9 mouse cellular contexts compared by ENCODE assay signal in genomic region chr5:125151872-125152534, GRCm38 (mm10). TPM values are rescaled to one million over a fixed set of nuclear protein-coding genes. Genes with fewer than 3 reads are reported as not detected.
A peak's percentile ranks its signal among the peaks of the same experiment; 100 is the strongest.
DNase-seq lines count a peak whose midpoint lies in the region; ATAC-seq and TF ChIP-seq lines count a peak whose summit lies in the region.
"Had no signal": no experiment of that assay in that cellular context is flagged by ENCODE, and none has a peak within 500 bp of the region (broad histone marks: within the 10 kb centered on the region; RNA-seq: fewer than 3 reads in every experiment).

No protein-coding gene starts in this region.

- no peaks in the 10 kb centered on the region for H3K36me3 ChIP-seq in lung, embryonic 15.5 days
- no peaks in the 10 kb centered on the region for H3K36me3 ChIP-seq in hindbrain, embryonic 12.5 days
- no peaks in the 10 kb centered on the region for H3K36me3 ChIP-seq in liver, postnatal 0 days (replicated peaks; ENCODE audit: insufficient read depth, low read length)
- no peaks in the 10 kb centered on the region for H3K36me3 ChIP-seq in stomach, postnatal 0 days (ENCODE audit: control insufficient read depth, insufficient read depth, low read length)

- no peak for TF ChIP-seq CTCF in liver, postnatal 0 days (IDR thresholded peaks at IDR 0.05; ENCODE audit: low read depth)
- TF ChIP-seq CTCF in stomach, postnatal 0 days (IDR thresholded peaks at IDR 0.05; ENCODE audit: low read depth) = no peak
- TF ChIP-seq CTCF in cerebellum, adult 2 months (IDR thresholded peaks at IDR 0.05; ENCODE audit: borderline replicate concordance, insufficient read depth, low read depth, low read length) = no peak

- H3K9ac ChIP-seq in lung, embryonic 15.5 days = no peak overlapping the region
- H3K9ac ChIP-seq in hindbrain, embryonic 12.5 days = peak overlapping the region; percentile 50
- H3K9ac ChIP-seq in liver, postnatal 0 days (replicated peaks) = no peak overlapping the region
- no peak overlapping the region for H3K9ac ChIP-seq in stomach, postnatal 0 days (ENCODE audit: low read length)
- H3K9ac ChIP-seq: liver, embryonic 14.5 days had no signal

- H3K27ac ChIP-seq in lung, embryonic 15.5 days = peak overlapping the region; percentile 86
- H3K27ac ChIP-seq in hindbrain, embryonic 12.5 days = peak overlapping the region; percentile 97
- H3K27ac ChIP-seq in liver, postnatal 0 days (ENCODE audit: low read depth) = no peak overlapping the region
- 0 out of 2 replicates have a peak overlapping the region, but pooled peaks have one; percentile 40 for H3K27ac ChIP-seq in stomach, postnatal 0 days (replicated peaks)
- no peak overlapping the region for H3K27ac ChIP-seq in cerebellum, adult 2 months (ENCODE audit: insufficient read depth, low read length)
- H3K27ac ChIP-seq: liver, embryonic 14.5 days had no signal

- peak; percentile 81 for ATAC-seq in lung, embryonic 15.5 days (ENCODE audit: borderline replicate concordance, extremely low read depth, low FRiP score, low TSS enrichment)
- ATAC-seq in hindbrain, embryonic 12.5 days (ENCODE audit: low FRiP score) = peak; percentile 86
- ATAC-seq in liver, postnatal 0 days = no peak
- ATAC-seq in stomach, postnatal 0 days (ENCODE audit: low FRiP score, low TSS enrichment) = peak; percentile 48

- no peaks in the 10 kb centered on the region for H3K27me3 ChIP-seq in lung, embryonic 15.5 days
- H3K27me3 ChIP-seq in hindbrain, embryonic 12.5 days = no peaks in the 10 kb centered on the region
- H3K27me3 ChIP-seq in liver, postnatal 0 days (ENCODE audit: insufficient read depth, low read length) = no peaks in the 10 kb centered on the region
- H3K27me3 ChIP-seq in stomach, postnatal 0 days (ENCODE audit: control insufficient read depth, insufficient read depth, low read length) = no peaks in the 10 kb centered on the region
- H3K27me3 ChIP-seq in cerebellum, adult 2 months (ENCODE audit: control insufficient read depth, insufficient read depth, low read length) = no peaks in the 10 kb centered on the region

- H3K4me2 ChIP-seq in lung, embryonic 15.5 days = peak overlapping the region; percentile 38
- H3K4me2 ChIP-seq in hindbrain, embryonic 12.5 days (replicated peaks) = peak overlapping the region; percentile 41
- H3K4me2 ChIP-seq in liver, postnatal 0 days (ENCODE audit: low read depth, low read length) = no peak overlapping the region
- H3K4me2 ChIP-seq in stomach, postnatal 0 days (replicated peaks; ENCODE audit: low read depth) = no peak overlapping the region

- H3K4me1 ChIP-seq in lung, embryonic 15.5 days = peaks cover 99% of the 10 kb centered on the region
- H3K4me1 ChIP-seq in hindbrain, embryonic 12.5 days = peaks cover 93% of the 10 kb centered on the region
- peaks cover 3% of the 10 kb centered on the region for H3K4me1 ChIP-seq in liver, postnatal 0 days (ENCODE audit: insufficient read depth)
- H3K4me1 ChIP-seq in stomach, postnatal 0 days (replicated peaks; ENCODE audit: control insufficient read depth, insufficient read depth) = peaks cover 29% of the 10 kb centered on the region
- H3K4me1 ChIP-seq in cerebellum, adult 2 months (ENCODE audit: control insufficient read depth, insufficient read depth, low read length) = peaks cover 92% of the 10 kb centered on the region

- H3K4me3 ChIP-seq in lung, embryonic 15.5 days = no peak overlapping the region; the same call in 1 of the 2 replicates
- H3K4me3 ChIP-seq in hindbrain, embryonic 12.5 days = no peak overlapping the region
- H3K4me3 ChIP-seq in liver, postnatal 0 days (ENCODE audit: low read depth, low read length) = no peak overlapping the region
- no peak overlapping the region for H3K4me3 ChIP-seq in stomach, postnatal 0 days (ENCODE audit: low read depth, low read length)
- no peak overlapping the region for H3K4me3 ChIP-seq in cerebellum, adult 2 months (replicated peaks; ENCODE audit: insufficient read depth, low read depth, low read length)

- no peaks in the 10 kb centered on the region for H3K9me3 ChIP-seq in lung, embryonic 15.5 days
- no peaks in the 10 kb centered on the region for H3K9me3 ChIP-seq in hindbrain, embryonic 12.5 days (replicated peaks)
- no peaks in the 10 kb centered on the region for H3K9me3 ChIP-seq in liver, postnatal 0 days (ENCODE audit: low read length)
- H3K9me3 ChIP-seq in stomach, postnatal 0 days (ENCODE audit: control insufficient read depth, low read length) = no peaks in the 10 kb centered on the region

- TF ChIP-seq POLR2A in cerebellum, adult 2 months (IDR thresholded peaks at IDR 0.05; ENCODE audit: borderline replicate concordance, insufficient read depth, low read length) = no peak

- no peak for TF ChIP-seq EP300 in liver, postnatal 0 days (IDR thresholded peaks at IDR 0.05; ENCODE audit: low read depth)
- TF ChIP-seq EP300 in stomach, postnatal 0 days (optimal IDR thresholded peaks at IDR 0.05) = no peak

- DNase-seq in lung, adult 18-20 months = no peak
- DNase-seq in embryo, embryonic 10.5 days (ENCODE audit: low spot score) = peak; percentile 88
- DNase-seq in liver, postnatal 0 days = peak; percentile 29
- peak; percentile 50 for DNase-seq in stomach, postnatal 0 days (ENCODE audit: low spot score)
- no peak for DNase-seq in right cerebral cortex, postnatal 4 days
- DNase-seq in cerebellum, adult 2 months = no peak

- WGBS in lung, embryonic 15.5 days = 6% methylated on average over 17 of the region's 17 CpGs
- WGBS in hindbrain, embryonic 12.5 days = 8% methylated on average over 17 of the region's 17 CpGs
- 58% methylated on average over 17 of the region's 17 CpGs for WGBS in liver, postnatal 0 days (ENCODE audit: insufficient replicate concordance)
- 22% methylated on average over 17 of the region's 17 CpGs for WGBS in stomach, postnatal 0 days
- 59% methylated on average over 17 of the region's 17 CpGs for WGBS in cerebellum, adult 2 months

RNA-seq across cellular contexts. Expression of gene Ncor2, which starts 27.0 kb away (rescaled TPM):
- polyA plus RNA-seq in lung, embryonic 15.5 days (2015; fragmentation: Nextera tagmentation; extraction: Ambion mirVana) = 28.7 and 30.5 TPM in 2 replicates
- 30.2 and 31.0 TPM in 2 replicates for polyA plus RNA-seq in hindbrain, embryonic 12.5 days (2016; fragmentation: Nextera tagmentation; extraction: Ambion mirVana)
- 3.1 and 3.4 TPM in 2 replicates for polyA plus RNA-seq in liver, postnatal 0 days (2015; fragmentation: Nextera tagmentation; extraction: Ambion mirVana)
- polyA plus RNA-seq in stomach, postnatal 0 days (2015; fragmentation: Nextera tagmentation; extraction: Ambion mirVana) = 11.1 and 12.1 TPM in 2 replicates
- 86.8 and 93.2 TPM in 2 replicates for polyA plus RNA-seq in cerebellum, adult 2 months (2012; rRNA removed)

Comparison
In these comparisons a context has a peak if more than half of its experiments do, and no peak if none do; other contexts are left out.
1. H3K27ac ChIP-seq: peak in lung, embryonic 15.5 days (single experiment), hindbrain, embryonic 12.5 days (single experiment) and stomach, postnatal 0 days (single experiment); none in liver, postnatal 0 days (single experiment) and cerebellum, adult 2 months (single experiment).
2. H3K4me2 ChIP-seq: peak in lung, embryonic 15.5 days (single experiment) and hindbrain, embryonic 12.5 days (single experiment); none in liver, postnatal 0 days (single experiment) and stomach, postnatal 0 days (single experiment).
3. DNase-seq: peak in embryo, embryonic 10.5 days (single experiment), liver, postnatal 0 days (single experiment) and stomach, postnatal 0 days (single experiment); none in lung, adult 18-20 months (0 of 2), right cerebral cortex, postnatal 4 days (single experiment) and cerebellum, adult 2 months (0 of 2).